ENCODE assay signal across 28 mouse cellular contexts in genomic region chr12:58956162-58956561, GRCm38 (mm10). TPM values are rescaled to one million over a fixed set of nuclear protein-coding genes. Genes with fewer than 3 reads are reported as not detected.
DNase-seq lines count a peak whose midpoint lies in the region; ATAC-seq and TF ChIP-seq lines count a peak whose summit lies in the region.
"Had no signal": no experiment of that assay in that cellular context is flagged by ENCODE, and none has a peak within 500 bp of the region (broad histone marks: within the 10 kb centered on the region; RNA-seq: fewer than 3 reads in every experiment).

No protein-coding gene starts in this region.

- no peak for TF ChIP-seq EP300 in stomach, postnatal 0 days (optimal IDR thresholded peaks at IDR 0.05)

- H3K4me1 ChIP-seq in kidney, embryonic 14.5 days (ENCODE audit: control insufficient read depth, insufficient read depth, low read length), result no peaks in the 10 kb centered on the region
- no peaks in the 10 kb centered on the region for H3K4me1 ChIP-seq in kidney, embryonic 16.5 days (ENCODE audit: insufficient read depth, low read length)
- H3K4me1 ChIP-seq in lung, embryonic 16.5 days (replicated peaks; ENCODE audit: control insufficient read depth, insufficient read depth, low read length), result no peaks in the 10 kb centered on the region
- no peaks in the 10 kb centered on the region for H3K4me1 ChIP-seq in intestine, embryonic 16.5 days (ENCODE audit: control insufficient read depth, insufficient read depth, low read length)
- no peaks in the 10 kb centered on the region for H3K4me1 ChIP-seq in stomach, postnatal 0 days (replicated peaks; ENCODE audit: control insufficient read depth, insufficient read depth)
- H3K4me1 ChIP-seq in hindbrain, embryonic 12.5 days, result no peaks in the 10 kb centered on the region
- H3K4me1 ChIP-seq: embryonic facial prominence, embryonic 10.5 days; embryonic facial prominence, embryonic 13.5 days; forebrain, embryonic 12.5 days; forebrain, embryonic 15.5 days; hindbrain, embryonic 15.5 days had no signal

- no peaks in the 10 kb centered on the region for H3K27me3 ChIP-seq in kidney, embryonic 14.5 days (ENCODE audit: control insufficient read depth, insufficient read depth, low read length)
- no peaks in the 10 kb centered on the region for H3K27me3 ChIP-seq in kidney, embryonic 16.5 days (ENCODE audit: insufficient read depth, low read length)
- H3K27me3 ChIP-seq in lung, embryonic 16.5 days (ENCODE audit: control insufficient read depth, insufficient read depth, low read depth, low read length), result no peaks in the 10 kb centered on the region
- H3K27me3 ChIP-seq in intestine, embryonic 16.5 days (replicated peaks; ENCODE audit: control insufficient read depth, insufficient read depth, low read length), result no peaks in the 10 kb centered on the region
- no peaks in the 10 kb centered on the region for H3K27me3 ChIP-seq in stomach, postnatal 0 days (ENCODE audit: control insufficient read depth, insufficient read depth, low read length)
- H3K27me3 ChIP-seq in hindbrain, embryonic 12.5 days, result no peaks in the 10 kb centered on the region
- H3K27me3 ChIP-seq: embryonic facial prominence, embryonic 13.5 days; forebrain, embryonic 12.5 days; forebrain, embryonic 15.5 days; heart, embryonic 12.5 days; heart, embryonic 15.5 days; hindbrain, embryonic 15.5 days had no signal

- no peak for TF ChIP-seq CTCF in stomach, postnatal 0 days (IDR thresholded peaks at IDR 0.05; ENCODE audit: low read depth)

- no peaks in the 10 kb centered on the region for H3K9me3 ChIP-seq in kidney, embryonic 14.5 days (ENCODE audit: control insufficient read depth, low read length)
- H3K9me3 ChIP-seq in kidney, embryonic 16.5 days (ENCODE audit: low read length), result no peaks in the 10 kb centered on the region
- H3K9me3 ChIP-seq in lung, embryonic 16.5 days (ENCODE audit: control insufficient read depth, low read length), result no peaks in the 10 kb centered on the region
- H3K9me3 ChIP-seq in intestine, embryonic 16.5 days (ENCODE audit: control insufficient read depth, low read length), result no peaks in the 10 kb centered on the region
- no peaks in the 10 kb centered on the region for H3K9me3 ChIP-seq in stomach, postnatal 0 days (ENCODE audit: control insufficient read depth, low read length)
- H3K9me3 ChIP-seq in hindbrain, embryonic 12.5 days (replicated peaks), result no peaks in the 10 kb centered on the region
- H3K9me3 ChIP-seq: embryonic facial prominence, embryonic 10.5 days; embryonic facial prominence, embryonic 13.5 days; forebrain, embryonic 12.5 days; forebrain, embryonic 15.5 days; heart, embryonic 12.5 days; heart, embryonic 15.5 days; hindbrain, embryonic 15.5 days had no signal

- no peak overlapping the region for H3K4me3 ChIP-seq in kidney, embryonic 14.5 days (ENCODE audit: low read length)
- no peak overlapping the region for H3K4me3 ChIP-seq in kidney, embryonic 16.5 days (ENCODE audit: low read length)
- H3K4me3 ChIP-seq in lung, embryonic 16.5 days (ENCODE audit: low read length), result no peak overlapping the region
- no peak overlapping the region for H3K4me3 ChIP-seq in intestine, embryonic 16.5 days (ENCODE audit: low read length)
- H3K4me3 ChIP-seq in stomach, postnatal 0 days (ENCODE audit: low read depth, low read length), result no peak overlapping the region
- no peak overlapping the region for H3K4me3 ChIP-seq in hindbrain, embryonic 12.5 days
- H3K4me3 ChIP-seq: embryonic facial prominence, embryonic 10.5 days; embryonic facial prominence, embryonic 13.5 days; erythroblast, embryonic 14.5 days; forebrain, embryonic 12.5 days; forebrain, embryonic 15.5 days; heart, adult 2 months; heart, embryonic 12.5 days; heart, embryonic 15.5 days; hindbrain, embryonic 15.5 days had no signal

- no peak for DNase-seq in lung, postnatal 14 days
- DNase-seq in stomach, postnatal 0 days (ENCODE audit: low spot score), result no peak
- DNase-seq in layer of hippocampus, adult 9-10 months (ENCODE audit: low spot score), result no peak
- DNase-seq: adrenal gland, adult 8-10 months; adrenal gland, postnatal 25 days; cerebellum, adult 11-12 months; cerebellum, adult 8-10 months; cerebellum, postnatal 36 days; embryo, embryonic 11 days; gastrocnemius, postnatal 25 days; heart, adult 2 months; heart, postnatal 10 days; heart, postnatal 4 days had no signal

- WGBS in kidney, embryonic 14.5 days, result 67% methylated on average over 7 of the region's 7 CpGs
- WGBS in kidney, embryonic 16.5 days, result 72% methylated on average over 7 of the region's 7 CpGs
- 52% methylated on average over 7 of the region's 7 CpGs for WGBS in lung, embryonic 16.5 days
- WGBS in intestine, embryonic 16.5 days, result 57% methylated on average over 7 of the region's 7 CpGs
- WGBS in stomach, postnatal 0 days, result 41% methylated on average over 7 of the region's 7 CpGs
- WGBS in hindbrain, embryonic 12.5 days, result 73% methylated on average over 7 of the region's 7 CpGs

- ATAC-seq in kidney, embryonic 14.5 days (ENCODE audit: low FRiP score, low TSS enrichment), result 0 out of 2 replicates have a peak, but pooled peaks have one; percentile 52
- ATAC-seq in kidney, embryonic 16.5 days (ENCODE audit: low FRiP score, low TSS enrichment), result no peak
- ATAC-seq in lung, embryonic 16.5 days (ENCODE audit: low read depth), result 0 out of 2 replicates have a peak, but pooled peaks have one; percentile 47
- ATAC-seq in intestine, embryonic 16.5 days, result peak; percentile 45; the same call in 1 of the 2 replicates
- ATAC-seq in stomach, postnatal 0 days (ENCODE audit: low FRiP score, low TSS enrichment), result peak; percentile 32; the same call in 1 of the 2 replicates
- no peak for ATAC-seq in hindbrain, embryonic 12.5 days (ENCODE audit: low FRiP score)
- ATAC-seq: activated CD4-positive, CD25-positive, alpha-beta regulatory T cell, adult 4 months; CD4-positive, CD25-positive, alpha-beta regulatory T cell, adult 4 months; forebrain, embryonic 15.5 days had no signal

- no peak overlapping the region for H3K9ac ChIP-seq in kidney, embryonic 14.5 days (ENCODE audit: low read depth, low read length)
- no peak overlapping the region for H3K9ac ChIP-seq in kidney, embryonic 16.5 days (replicated peaks; ENCODE audit: low read length)
- H3K9ac ChIP-seq in lung, embryonic 16.5 days (ENCODE audit: low read length), result no peak overlapping the region
- no peak overlapping the region for H3K9ac ChIP-seq in intestine, embryonic 16.5 days (ENCODE audit: low read depth, low read length)
- H3K9ac ChIP-seq in stomach, postnatal 0 days (ENCODE audit: low read length), result no peak overlapping the region
- H3K9ac ChIP-seq in hindbrain, embryonic 12.5 days, result no peak overlapping the region
- H3K9ac ChIP-seq: embryonic facial prominence, embryonic 13.5 days; forebrain, embryonic 12.5 days; forebrain, embryonic 15.5 days; heart, embryonic 12.5 days; heart, embryonic 15.5 days; hindbrain, embryonic 15.5 days had no signal

- H3K4me2 ChIP-seq in kidney, embryonic 14.5 days (replicated peaks; ENCODE audit: low read depth, low read length), result no peak overlapping the region
- no peak overlapping the region for H3K4me2 ChIP-seq in kidney, embryonic 16.5 days (replicated peaks; ENCODE audit: low read depth, low read length)
- H3K4me2 ChIP-seq in lung, embryonic 16.5 days (ENCODE audit: low read depth, low read length), result no peak overlapping the region
- H3K4me2 ChIP-seq in intestine, embryonic 16.5 days (ENCODE audit: low read depth, low read length), result no peak overlapping the region
- no peak overlapping the region for H3K4me2 ChIP-seq in stomach, postnatal 0 days (replicated peaks; ENCODE audit: low read depth)
- H3K4me2 ChIP-seq in hindbrain, embryonic 12.5 days (replicated peaks), result no peak overlapping the region
- H3K4me2 ChIP-seq: embryonic facial prominence, embryonic 13.5 days; forebrain, embryonic 12.5 days; forebrain, embryonic 15.5 days; heart, embryonic 12.5 days; heart, embryonic 15.5 days; hindbrain, embryonic 15.5 days had no signal

- peaks cover 14% of the 10 kb centered on the region for H3K36me3 ChIP-seq in kidney, embryonic 14.5 days (ENCODE audit: control insufficient read depth, insufficient read depth, low read length)
- H3K36me3 ChIP-seq in kidney, embryonic 16.5 days (ENCODE audit: insufficient read depth, low read length), result peaks cover 14% of the 10 kb centered on the region
- peaks cover 6% of the 10 kb centered on the region; the same call in 1 of the 2 replicates for H3K36me3 ChIP-seq in lung, embryonic 16.5 days (ENCODE audit: control insufficient read depth, insufficient read depth, low read length)
- H3K36me3 ChIP-seq in intestine, embryonic 16.5 days (ENCODE audit: control insufficient read depth, insufficient read depth, low read length), result peaks cover 6% of the 10 kb centered on the region; the same call in 1 of the 2 replicates
- peaks cover 6% of the 10 kb centered on the region; the same call in 1 of the 2 replicates for H3K36me3 ChIP-seq in stomach, postnatal 0 days (ENCODE audit: control insufficient read depth, insufficient read depth, low read length)
- 0 out of 2 replicates have a peak, but pooled peaks cover 6% of the 10 kb centered on the region for H3K36me3 ChIP-seq in hindbrain, embryonic 12.5 days
- H3K36me3 ChIP-seq: forebrain, embryonic 12.5 days had no signal

- H3K27ac ChIP-seq in kidney, embryonic 14.5 days (ENCODE audit: low read depth, low read length), result no peak overlapping the region
- H3K27ac ChIP-seq in kidney, embryonic 16.5 days (ENCODE audit: low read length), result no peak overlapping the region
- H3K27ac ChIP-seq in lung, embryonic 16.5 days (ENCODE audit: low read length), result no peak overlapping the region
- no peak overlapping the region for H3K27ac ChIP-seq in intestine, embryonic 16.5 days (ENCODE audit: low read length)
- H3K27ac ChIP-seq in stomach, postnatal 0 days (replicated peaks), result no peak overlapping the region
- H3K27ac ChIP-seq in hindbrain, embryonic 12.5 days, result no peak overlapping the region
- H3K27ac ChIP-seq: embryonic facial prominence, embryonic 10.5 days; embryonic facial prominence, embryonic 13.5 days; forebrain, embryonic 12.5 days; forebrain, embryonic 15.5 days; heart, adult 2 months; heart, embryonic 15.5 days; hindbrain, embryonic 15.5 days had no signal

RNA-seq across cellular contexts. Expression of gene Sec23a, which starts 55.7 kb away (rescaled TPM):
- polyA plus RNA-seq in kidney, embryonic 14.5 days (2014; fragmentation: Nextera tagmentation; extraction: Ambion mirVana), result 46.5 and 82.8 TPM in 2 replicates
- 78.7 and 83.9 TPM in 2 replicates for polyA plus RNA-seq in kidney, embryonic 16.5 days (2015; fragmentation: Nextera tagmentation; extraction: Ambion mirVana)
- polyA plus RNA-seq in lung, embryonic 16.5 days (2015; fragmentation: Nextera tagmentation; extraction: Ambion mirVana), result 64.2 and 69.3 TPM in 2 replicates
- polyA plus RNA-seq in intestine, embryonic 16.5 days (2015; fragmentation: Nextera tagmentation; extraction: Ambion mirVana), result 90.5 and 110 TPM in 2 replicates
- polyA plus RNA-seq in stomach, postnatal 0 days (2015; fragmentation: Nextera tagmentation; extraction: Ambion mirVana), result 32.4 and 33.7 TPM in 2 replicates
- 108 and 121 TPM in 2 replicates for polyA plus RNA-seq in hindbrain, embryonic 12.5 days (2016; fragmentation: Nextera tagmentation; extraction: Ambion mirVana)

RNA-seq across cellular contexts. Expression of gene Gemin2, which starts 57.0 kb away (rescaled TPM):
- polyA plus RNA-seq in kidney, embryonic 14.5 days (2014; fragmentation: Nextera tagmentation; extraction: Ambion mirVana), result 28.1 and 29.7 TPM in 2 replicates
- polyA plus RNA-seq in kidney, embryonic 16.5 days (2015; fragmentation: Nextera tagmentation; extraction: Ambion mirVana), result 30.3 and 30.7 TPM in 2 replicates
- polyA plus RNA-seq in lung, embryonic 16.5 days (2015; fragmentation: Nextera tagmentation; extraction: Ambion mirVana), result 26.3 and 30.1 TPM in 2 replicates
- 17.6 and 20.3 TPM in 2 replicates for polyA plus RNA-seq in intestine, embryonic 16.5 days (2015; fragmentation: Nextera tagmentation; extraction: Ambion mirVana)
- 14.8 TPM in 2 replicates for polyA plus RNA-seq in stomach, postnatal 0 days (2015; fragmentation: Nextera tagmentation; extraction: Ambion mirVana)
- polyA plus RNA-seq in hindbrain, embryonic 12.5 days (2016; fragmentation: Nextera tagmentation; extraction: Ambion mirVana), result 21.9 and 22.0 TPM in 2 replicates

Comparison
In these comparisons a context has a peak if more than half of its experiments do, and no peak if none do; other contexts are left out.
1. ATAC-seq: peak in kidney, embryonic 14.5 days (single experiment), lung, embryonic 16.5 days (single experiment), intestine, embryonic 16.5 days (single experiment) and stomach, postnatal 0 days (single experiment); none in kidney, embryonic 16.5 days (single experiment) and hindbrain, embryonic 12.5 days (single experiment).